Mouse (Mus musculus) spleen, embryonic (tissue): Measurements from ENCODE around the gene Adamts10.

Source experiments
- CTCF ChIA-PET: fragments of 350-600 bp; sonication (Branson Sonifier 250); formaldehyde crosslinking; loops from one replicate; lab custom pipeline; 2022; lab: Charles Lee

Gene Adamts10

GRCm38 (mm10) chr17:33552964-33553363 is 29.0 kb downstream of the Adamts10 start:
- CTCF ChIA-PET = no interaction called here

- CTCF ChIA-PET = no interaction called here
Observed at GRCm38 (mm10) chr17:33554536-33554935, 30.5 kb downstream of the Adamts10 start.

- CTCF ChIA-PET = no interaction called here
Observed at GRCm38 (mm10) chr17:33555223-33555855, 31.3 kb downstream of the Adamts10 start, which contains the start of gene Myo1f. Myo1f (plus strand) TSS chr17:33555707.

GRCm38 (mm10) chr17:33557922-33558321 is 33.9 kb downstream of the Adamts10 start:
- CTCF ChIA-PET = no interaction called here

- CTCF ChIA-PET = no interaction called here
Observed at GRCm38 (mm10) chr17:33563527-33564076, 39.6 kb downstream of the Adamts10 start.

- CTCF ChIA-PET = no interaction called here
Observed at GRCm38 (mm10) chr17:33564599-33564998, 40.6 kb downstream of the Adamts10 start.

GRCm38 (mm10) chr17:33566182-33566581 is 42.2 kb downstream of the Adamts10 start:
- CTCF ChIA-PET = no interaction called here

GRCm38 (mm10) chr17:33584061-33584460 is 60.1 kb downstream of the Adamts10 start:
- CTCF ChIA-PET = no interaction called here

- CTCF ChIA-PET = no interaction called here
Observed at GRCm38 (mm10) chr17:33586011-33586410, 62.0 kb downstream of the Adamts10 start.

GRCm38 (mm10) chr17:33597271-33597670 is 73.3 kb downstream of the Adamts10 start:
- CTCF ChIA-PET = no interaction called here

GRCm38 (mm10) chr17:33598506-33598905 is 74.5 kb downstream of the Adamts10 start:
- CTCF ChIA-PET = no interaction called here

- CTCF ChIA-PET = no interaction called here
Observed at GRCm38 (mm10) chr17:33599836-33600475, 76.0 kb downstream of the Adamts10 start.

GRCm38 (mm10) chr17:33600831-33601230 is 76.8 kb downstream of the Adamts10 start:
- CTCF ChIA-PET = no interaction called here

- CTCF ChIA-PET = no interaction called here
Observed at GRCm38 (mm10) chr17:33601947-33602346, 77.9 kb downstream of the Adamts10 start.
